Mouse (Mus musculus) heart, postnatal 0 days (tissue): ENCODE results near the gene Uvrag.

Experiments
- CTCF ChIP-seq: IDR thresholded peaks from 2 replicates; pipeline ENCODE4 v1.5.1; 2016; ENCODE audit warnings: antibody characterized with exemption, control low read depth, low read depth
- EP300 ChIP-seq: IDR thresholded peaks from 2 replicates; pipeline ENCODE4 v1.6.1; 2016; ENCODE audit warnings: antibody characterized with exemption, low read depth

DNA sequence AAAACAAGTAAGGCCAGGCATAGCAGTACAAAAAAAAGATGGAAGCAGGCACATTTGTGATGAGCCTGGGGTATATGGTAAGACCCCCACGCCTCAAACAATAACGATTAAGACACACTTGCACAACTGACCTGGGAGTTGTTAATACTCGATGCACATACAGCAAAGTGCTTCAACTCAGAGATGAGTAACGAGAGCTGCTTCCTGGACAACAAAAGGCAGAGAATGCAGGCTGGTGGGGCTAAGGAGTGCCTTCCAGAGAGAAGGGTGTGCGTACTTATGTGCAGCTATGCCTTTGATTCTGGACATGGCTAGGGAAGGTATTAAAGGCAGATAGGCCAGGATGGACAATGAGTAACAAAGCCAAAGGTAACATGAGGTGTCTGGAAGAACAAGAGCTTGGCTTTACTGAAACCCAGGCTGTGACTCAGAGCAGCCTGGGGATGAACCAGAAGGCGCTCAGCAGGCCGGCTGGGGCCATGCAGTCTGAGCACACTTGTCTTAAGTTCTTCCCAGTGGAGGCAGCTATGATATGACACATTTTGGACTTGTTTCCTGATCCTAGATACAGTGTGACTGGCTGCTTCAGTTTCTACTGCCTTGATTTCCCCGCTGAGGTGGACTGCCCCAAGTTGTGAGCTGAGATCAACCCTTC is 172.1 kb downstream of the Uvrag start:
- no peak for TF ChIP-seq CTCF
- TF ChIP-seq EP300, result no peak
